Mouse (Mus musculus): ENCODE results near the gene Smarcad1. TPM values are rescaled to one million over a fixed set of nuclear protein-coding genes. Genes with fewer than 3 reads are reported as not detected.
"Not testable (repeated sequence)": the region's sequence is repeated elsewhere in the genome, so short reads cannot be mapped to it uniquely, and the experiment has no call there.

Gene Smarcad1
- polyA plus RNA-seq, 1 experiment: not detected

DNA sequence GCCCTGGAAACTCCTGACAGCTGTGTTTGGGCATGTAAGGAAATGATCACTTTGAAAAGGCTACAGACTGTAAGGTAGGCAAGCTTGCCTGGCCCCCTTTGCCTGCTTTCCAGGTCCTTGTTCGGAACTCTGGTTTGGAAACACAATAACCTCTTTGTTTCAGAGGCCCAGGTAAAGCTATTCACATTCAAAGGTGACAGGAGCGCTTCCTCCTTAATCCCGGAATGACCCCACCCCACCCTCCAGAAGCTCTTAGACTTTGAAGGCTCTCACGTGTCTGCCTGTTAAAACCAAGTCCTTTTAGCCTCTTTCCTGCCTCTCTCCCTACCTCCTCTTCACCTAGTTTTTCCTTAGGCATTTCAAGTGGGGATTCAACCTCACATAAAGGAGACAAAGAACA, 20.5 kb upstream of the Smarcad1 start:
- Histone ChIP-seq H3K27ac (ENCODE audit: insufficient read depth, low read depth, low read length) (no peak overlapping the region), H3K4me3 (ENCODE audit: insufficient read depth, low read depth, low read length) (no peak overlapping the region), H3K4me1 (ENCODE audit: control insufficient read depth, insufficient read depth, low read length) (no peaks in the 10 kb centered on the region)
- TF ChIP-seq POLR2A (IDR thresholded peaks at IDR 0.05; ENCODE audit: insufficient read depth, low read depth, low read length) (no peak), CTCF (IDR thresholded peaks at IDR 0.05; ENCODE audit: insufficient read depth, low read depth, low read length) (no peak)
- 27% methylated on average over 4 of the region's 4 CpGs for WGBS

GRCm38 (mm10) chr6:65023053-65023452, 19.3 kb upstream of the Smarcad1 start:
- WGBS: 86% methylated on average over 6 of the region's 6 CpGs
- Histone ChIP-seq H3K4me1 (ENCODE audit: control insufficient read depth, insufficient read depth, low read length) (no peaks in the 10 kb centered on the region), H3K4me3 (ENCODE audit: insufficient read depth, low read depth, low read length) (no peak overlapping the region), H3K27ac (ENCODE audit: insufficient read depth, low read depth, low read length) (no peak overlapping the region)
- no peak for TF ChIP-seq CTCF (IDR thresholded peaks at IDR 0.05; ENCODE audit: insufficient read depth, low read depth, low read length)
- TF ChIP-seq POLR2A (IDR thresholded peaks at IDR 0.05; ENCODE audit: insufficient read depth, low read depth, low read length): no peak

DNA sequence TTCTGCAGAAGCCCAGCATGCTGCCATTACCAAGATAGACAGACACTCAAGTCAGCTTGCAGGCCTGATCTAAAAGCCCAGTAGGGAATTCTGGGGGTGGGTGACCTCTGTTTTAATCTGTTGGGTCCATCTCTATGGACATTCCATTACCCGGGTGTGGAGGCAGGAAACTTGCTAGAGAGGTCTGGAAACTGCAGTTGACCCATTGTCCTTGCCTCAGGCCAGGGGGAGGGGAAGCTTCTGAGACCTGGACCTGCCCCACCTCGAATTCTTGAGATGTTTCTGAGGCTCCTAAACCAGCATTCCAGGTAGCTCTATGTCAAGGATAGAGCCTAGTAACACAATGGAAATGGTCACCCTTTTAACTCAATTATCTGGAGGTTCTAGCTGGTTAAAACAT, 17.7 kb upstream of the Smarcad1 start:
- H3K4me1 ChIP-seq (ENCODE audit: control insufficient read depth, insufficient read depth, low read length): no peaks in the 10 kb centered on the region
- H3K4me3 ChIP-seq (ENCODE audit: insufficient read depth, low read depth, low read length): no peak overlapping the region
- WGBS: 46% methylated on average over 2 of the region's 2 CpGs
- no peak overlapping the region for H3K27ac ChIP-seq (ENCODE audit: insufficient read depth, low read depth, low read length)
- TF ChIP-seq POLR2A (IDR thresholded peaks at IDR 0.05; ENCODE audit: insufficient read depth, low read depth, low read length) (no peak), CTCF (IDR thresholded peaks at IDR 0.05; ENCODE audit: insufficient read depth, low read depth, low read length) (no peak)

DNA sequence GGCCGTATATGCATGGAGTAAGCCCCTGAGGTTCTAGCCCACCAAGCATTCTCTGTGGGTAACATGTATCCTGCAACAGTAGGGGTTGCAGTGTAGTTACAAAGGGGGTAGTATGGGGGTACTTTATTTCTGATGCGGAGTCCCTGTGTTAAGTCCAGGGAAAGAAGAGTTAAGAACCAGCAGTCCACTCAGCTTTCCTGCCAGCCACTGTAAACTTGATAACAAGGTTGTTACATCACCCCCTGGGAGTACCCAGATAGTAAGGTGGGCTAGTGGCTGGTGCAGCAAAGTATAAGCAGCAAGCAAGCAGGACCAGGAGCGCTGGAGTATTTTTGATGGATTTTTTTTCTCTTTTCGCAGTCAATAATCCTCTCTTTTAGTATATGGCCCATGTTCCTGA, 17.3 kb upstream of the Smarcad1 start:
- TF ChIP-seq POLR2A (IDR thresholded peaks at IDR 0.05; ENCODE audit: insufficient read depth, low read depth, low read length) (no peak), CTCF (IDR thresholded peaks at IDR 0.05; ENCODE audit: insufficient read depth, low read depth, low read length) (no peak)
- Histone ChIP-seq H3K4me3 (ENCODE audit: insufficient read depth, low read depth, low read length) (no peak overlapping the region), H3K4me1 (ENCODE audit: control insufficient read depth, insufficient read depth, low read length) (no peaks in the 10 kb centered on the region), H3K27ac (ENCODE audit: insufficient read depth, low read depth, low read length) (no peak overlapping the region)
- 99% methylated on average over 4 of the region's 4 CpGs for WGBS

DNA sequence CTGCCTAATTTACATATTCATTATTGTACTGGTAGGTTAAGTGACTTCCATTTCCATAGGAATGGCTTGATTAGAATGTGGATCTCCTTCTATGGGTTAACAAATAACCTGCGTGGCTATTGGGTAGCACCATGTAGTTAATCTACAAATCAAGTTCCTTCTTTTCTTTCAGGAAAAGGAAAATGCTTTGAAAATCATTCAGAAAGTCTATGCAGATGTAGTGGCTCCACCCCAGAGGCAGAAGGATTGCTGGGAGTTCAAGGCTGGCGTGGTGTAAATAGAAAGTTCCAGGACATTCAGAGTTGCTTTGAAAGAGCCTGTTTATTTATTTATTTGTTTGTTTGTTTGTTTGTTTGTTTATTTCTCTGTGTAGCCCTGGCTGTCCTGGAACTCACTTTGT, 7.7 kb upstream of the Smarcad1 start:
- Histone ChIP-seq H3K4me1 (ENCODE audit: control insufficient read depth, insufficient read depth, low read length) (no peaks in the 10 kb centered on the region), H3K27ac (ENCODE audit: insufficient read depth, low read depth, low read length) (no peak overlapping the region), H3K4me3 (ENCODE audit: insufficient read depth, low read depth, low read length) (no peak overlapping the region)
- WGBS: 91% methylated on average over 2 of the region's 2 CpGs
- no peak for TF ChIP-seq POLR2A (IDR thresholded peaks at IDR 0.05; ENCODE audit: insufficient read depth, low read depth, low read length)

GRCm38 (mm10) chr6:65035469-65035868, 6.9 kb upstream of the Smarcad1 start:
- Histone ChIP-seq H3K27ac (ENCODE audit: insufficient read depth, low read depth, low read length) (no peak overlapping the region), H3K4me3 (ENCODE audit: insufficient read depth, low read depth, low read length) (no peak overlapping the region), H3K4me1 (ENCODE audit: control insufficient read depth, insufficient read depth, low read length) (no peaks in the 10 kb centered on the region)
- TF ChIP-seq CTCF (IDR thresholded peaks at IDR 0.05; ENCODE audit: insufficient read depth, low read depth, low read length): no peak
- TF ChIP-seq POLR2A (IDR thresholded peaks at IDR 0.05; ENCODE audit: insufficient read depth, low read depth, low read length): no peak
- 74% methylated on average over 2 of the region's 2 CpGs for WGBS

DNA sequence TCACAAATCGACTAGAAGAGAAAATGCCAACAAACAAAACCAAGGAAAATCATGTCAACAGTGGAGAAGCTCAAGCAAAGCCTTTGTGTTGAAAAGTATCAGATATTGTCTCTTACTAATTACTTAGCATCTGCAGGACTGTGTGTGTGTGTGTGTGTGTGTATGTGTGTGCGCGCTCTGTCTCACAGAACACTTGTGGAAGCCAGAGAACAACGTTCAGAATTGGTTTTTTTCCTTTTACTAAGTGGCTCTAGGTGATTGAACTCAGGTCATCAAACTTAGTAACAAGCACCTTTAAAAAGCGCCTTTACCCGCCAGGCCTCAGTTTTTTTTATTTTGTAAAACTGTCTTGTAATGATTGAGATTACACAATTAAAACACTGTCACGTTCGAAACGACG, 451 bp upstream of the Smarcad1 start:
- Histone ChIP-seq H3K4me1 (ENCODE audit: control insufficient read depth, insufficient read depth, low read length) (peaks cover 3% of the 10 kb centered on the region; the same call in 1 of the 2 replicates), H3K27ac (ENCODE audit: insufficient read depth, low read depth, low read length) (0 out of 2 replicates have a peak overlapping the region, but pooled peaks have one; percentile 99), H3K4me3 (ENCODE audit: insufficient read depth, low read depth, low read length) (no peak overlapping the region)
- WGBS: 23% methylated on average over 10 of the region's 10 CpGs
- no peak for TF ChIP-seq POLR2A (IDR thresholded peaks at IDR 0.05; ENCODE audit: insufficient read depth, low read depth, low read length)
- no peak for TF ChIP-seq CTCF (IDR thresholded peaks at IDR 0.05; ENCODE audit: insufficient read depth, low read depth, low read length)

DNA sequence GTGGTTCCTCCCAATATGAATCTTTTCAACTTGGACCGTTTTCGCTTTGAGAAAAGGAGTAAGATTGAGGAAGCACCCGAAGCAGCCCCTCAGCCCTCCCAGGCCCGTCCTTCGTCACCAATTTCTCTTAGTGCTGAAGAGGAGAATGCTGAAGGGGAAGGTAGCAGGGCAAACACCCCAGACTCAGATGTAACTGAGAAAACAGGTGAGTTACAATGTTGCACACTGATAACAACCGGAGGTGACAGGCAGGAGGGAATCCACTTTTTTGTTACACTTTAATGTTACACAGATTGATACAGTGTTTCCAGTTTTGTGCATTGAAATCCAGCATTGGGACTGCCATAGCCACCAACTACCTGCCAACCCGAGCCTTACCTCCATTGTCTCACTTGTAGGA, 858 bp downstream of the Smarcad1 start:
- WGBS: 4% methylated on average over 7 of the region's 7 CpGs

DNA sequence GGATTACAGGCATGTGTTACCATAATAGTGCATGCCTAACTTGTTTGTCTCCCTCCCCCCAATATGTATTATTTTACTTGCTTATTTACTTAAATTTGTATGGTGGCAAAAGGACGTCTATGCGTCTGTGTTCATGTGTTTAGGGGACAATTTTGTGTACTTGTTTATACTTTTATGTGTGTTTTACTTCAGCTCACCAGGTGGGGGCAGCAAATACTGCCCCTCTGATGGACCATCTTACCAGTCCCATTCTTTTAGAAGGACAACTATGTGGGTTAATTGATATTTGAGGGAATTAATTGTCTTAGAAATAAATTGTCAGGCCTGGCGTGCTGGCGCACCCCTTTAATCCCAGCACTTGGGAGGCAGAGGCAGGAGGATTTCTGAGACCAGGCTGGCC, 6.7 kb downstream of the Smarcad1 start:
- Histone ChIP-seq H3K27ac (ENCODE audit: insufficient read depth, low read depth, low read length) (no peak overlapping the region), H3K4me1 (ENCODE audit: control insufficient read depth, insufficient read depth, low read length) (no peaks in the 10 kb centered on the region), H3K4me3 (ENCODE audit: insufficient read depth, low read depth, low read length) (no peak overlapping the region)
- WGBS: 97% methylated on average over 4 of the region's 4 CpGs
- TF ChIP-seq POLR2A (IDR thresholded peaks at IDR 0.05; ENCODE audit: insufficient read depth, low read depth, low read length) (no peak), CTCF (IDR thresholded peaks at IDR 0.05; ENCODE audit: insufficient read depth, low read depth, low read length) (no peak)

More for the DNA sequence above, 858 bp downstream of the Smarcad1 start:
- Histone ChIP-seq H3K4me1 (ENCODE audit: control insufficient read depth, insufficient read depth, low read length) (peaks cover 3% of the 10 kb centered on the region; the same call in 1 of the 2 replicates), H3K27ac (ENCODE audit: insufficient read depth, low read depth, low read length) (no peak overlapping the region), H3K4me3 (ENCODE audit: insufficient read depth, low read depth, low read length) (peak overlapping the region; percentile 100)
- TF ChIP-seq POLR2A (IDR thresholded peaks at IDR 0.05; ENCODE audit: insufficient read depth, low read depth, low read length): no peak

DNA sequence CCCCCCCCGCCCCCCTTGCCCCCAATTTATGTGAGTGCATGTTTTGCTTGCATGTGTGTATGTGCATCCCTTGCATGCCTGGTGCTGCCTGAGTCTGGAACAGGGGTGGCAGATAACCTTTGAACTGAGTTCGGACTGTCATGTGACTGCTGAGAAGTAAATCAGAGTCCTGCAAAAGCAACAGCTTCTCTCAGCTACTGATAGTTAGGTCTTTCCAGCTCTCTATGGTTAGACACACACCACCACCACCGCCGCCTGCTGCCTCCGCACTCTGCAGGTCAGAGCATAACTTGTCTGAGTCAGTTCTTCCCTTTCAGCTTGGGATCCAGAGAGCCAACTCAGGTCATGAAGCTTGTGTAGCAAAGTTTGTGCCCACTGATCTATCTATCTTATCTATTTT, 14.2 kb downstream of the Smarcad1 start:
- Histone ChIP-seq H3K4me3 (ENCODE audit: insufficient read depth, low read depth, low read length) (no peak overlapping the region), H3K4me1 (ENCODE audit: control insufficient read depth, insufficient read depth, low read length) (no peaks in the 10 kb centered on the region), H3K27ac (ENCODE audit: insufficient read depth, low read depth, low read length) (no peak overlapping the region)
- TF ChIP-seq POLR2A (IDR thresholded peaks at IDR 0.05; ENCODE audit: insufficient read depth, low read depth, low read length) (no peak), CTCF (IDR thresholded peaks at IDR 0.05; ENCODE audit: insufficient read depth, low read depth, low read length) (no peak)
- WGBS: 92% methylated on average over 5 of the region's 5 CpGs

DNA sequence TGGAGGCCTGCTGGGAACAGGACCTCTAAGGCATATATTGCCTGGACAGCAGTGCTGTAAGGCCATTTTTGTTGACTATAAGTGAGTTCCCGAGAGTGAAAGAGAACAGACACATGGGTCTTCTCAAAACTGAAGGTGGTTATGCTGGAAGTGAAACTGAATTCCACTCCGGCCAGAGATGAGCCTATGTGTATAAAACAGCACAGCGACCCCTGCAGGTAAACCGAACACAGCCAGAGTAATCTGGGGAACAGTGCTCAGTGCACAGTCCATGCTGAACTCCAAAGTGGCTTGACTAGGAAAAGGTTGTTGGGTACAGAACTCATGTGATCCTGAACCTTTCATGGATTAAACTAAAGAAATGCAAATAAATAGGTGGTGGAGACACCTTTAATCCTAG, 14.8 kb downstream of the Smarcad1 start:
- H3K4me3 ChIP-seq (ENCODE audit: insufficient read depth, low read depth, low read length); H3K27ac ChIP-seq (ENCODE audit: insufficient read depth, low read depth, low read length); H3K4me1 ChIP-seq (ENCODE audit: control insufficient read depth, insufficient read depth, low read length): not testable (repeated sequence)
- WGBS: 80% methylated on average over 4 of the region's 4 CpGs
